Mouse (Mus musculus): ENCODE measurements around the gene Becn1.

GRCm38 (mm10) chr11:101269577-101270116 is 32.4 kb downstream of the Becn1 start:
- no peak for TF ChIP-seq EP300 (IDR thresholded peaks at IDR 0.05; ENCODE audit: low read depth)
- no peak for TF ChIP-seq CTCF (IDR thresholded peaks at IDR 0.05; ENCODE audit: low read depth)
